Mouse (Mus musculus): ENCODE data around the gene Mybbp1a.

DNA sequence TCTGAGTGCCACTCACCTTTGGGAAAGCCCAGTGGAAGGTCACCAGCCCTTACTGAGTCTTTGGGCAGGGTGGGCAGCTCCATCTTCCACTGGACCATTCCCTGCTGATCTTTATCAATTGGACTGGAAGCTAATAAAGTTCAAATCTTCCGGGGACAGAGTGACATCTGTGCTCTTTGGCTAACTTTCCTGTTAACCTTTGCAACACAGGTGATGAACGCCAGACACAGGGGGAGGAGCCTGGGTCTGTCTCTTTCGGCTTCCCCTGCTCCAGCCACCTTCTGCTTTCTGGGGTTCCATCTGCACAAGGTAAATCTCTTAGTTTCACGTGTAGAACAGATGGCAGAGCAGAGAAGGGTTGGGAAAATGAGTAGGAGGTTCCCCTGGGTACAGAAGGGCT lies 2.7 kb upstream of the Mybbp1a start:
- no peak for TF ChIP-seq GATA1 (IDR thresholded peaks at IDR 0.05; ENCODE audit: low read length)
- TF ChIP-seq TAL1 (IDR thresholded peaks at IDR 0.05; ENCODE audit: low read length), result no peak

All from erythroblast, embryonic 14.5 days (primary cell).